In the genomic region with DNA sequence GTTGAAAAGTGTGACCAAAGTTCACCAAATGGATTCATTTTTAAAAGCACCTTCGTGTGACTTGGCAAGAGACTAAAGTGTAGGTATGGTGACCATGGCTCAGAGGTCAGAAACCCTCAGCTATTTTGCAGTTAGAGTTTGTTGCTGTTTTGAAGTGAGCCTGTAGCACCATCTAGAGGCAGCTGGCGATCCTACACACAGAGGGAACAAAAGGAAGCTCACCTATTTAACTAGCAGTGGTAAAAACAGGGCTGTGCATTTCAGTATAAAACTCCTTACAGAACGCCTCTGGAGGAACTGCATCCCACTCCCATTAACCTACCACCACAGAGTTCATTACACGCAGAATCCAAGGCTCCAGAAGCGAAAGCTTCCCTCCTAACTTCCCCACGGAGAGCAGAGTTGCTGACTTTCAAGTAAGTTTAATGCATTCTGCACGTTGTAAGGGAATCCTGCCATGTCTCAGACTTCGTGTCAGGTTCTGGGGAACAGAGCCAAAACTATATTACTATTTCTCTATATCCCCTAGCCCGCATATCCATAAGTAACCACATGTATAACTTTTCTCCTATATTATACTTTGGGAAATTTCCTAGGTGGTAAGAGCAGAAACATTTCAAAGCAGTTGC, we compare ENCODE assay signal across 8 mouse cellular contexts.
DNase-seq lines count a peak whose midpoint lies in the region; ATAC-seq and TF ChIP-seq lines count a peak whose summit lies in the region.

No protein-coding gene starts in this region.

- peak; percentile 92 for TF ChIP-seq CTCF in forebrain, postnatal 0 days (IDR thresholded peaks at IDR 0.05; ENCODE audit: low read depth)
- peak; percentile 90 for TF ChIP-seq CTCF in left cerebral cortex, adult 2 months (IDR thresholded peaks at IDR 0.05)

- 27% methylated on average over 9 of the region's 9 CpGs for WGBS in heart, embryonic 10.5 days
- 18% methylated on average over 9 of the region's 9 CpGs for WGBS in forebrain, postnatal 0 days
- WGBS in intestine, embryonic 15.5 days = 21% methylated on average over 9 of the region's 9 CpGs
- WGBS in midbrain, embryonic 15.5 days = 22% methylated on average over 9 of the region's 9 CpGs

- no peaks in the 10 kb centered on the region for H3K9me3 ChIP-seq in heart, embryonic 10.5 days
- H3K9me3 ChIP-seq in forebrain, postnatal 0 days (ENCODE audit: low read length) = no peaks in the 10 kb centered on the region
- H3K9me3 ChIP-seq in intestine, embryonic 15.5 days = no peaks in the 10 kb centered on the region
- no peaks in the 10 kb centered on the region for H3K9me3 ChIP-seq in midbrain, embryonic 15.5 days

- H3K4me3 ChIP-seq in heart, embryonic 10.5 days = no peak overlapping the region
- H3K4me3 ChIP-seq in forebrain, postnatal 0 days (ENCODE audit: low read depth, low read length) = 0 out of 2 replicates have a peak overlapping the region, but pooled peaks have one; percentile 11
- H3K4me3 ChIP-seq in intestine, embryonic 15.5 days (replicated peaks) = no peak overlapping the region
- H3K4me3 ChIP-seq in left cerebral cortex, adult 2 months = no peak overlapping the region
- H3K4me3 ChIP-seq in midbrain, embryonic 15.5 days = peak overlapping the region; percentile 24

- peak overlapping the region; percentile 18; the same call in 1 of the 2 replicates for H3K9ac ChIP-seq in forebrain, postnatal 0 days
- no peak overlapping the region for H3K9ac ChIP-seq in intestine, embryonic 15.5 days
- H3K9ac ChIP-seq in midbrain, embryonic 15.5 days = no peak overlapping the region

- H3K27ac ChIP-seq in heart, embryonic 10.5 days = no peak overlapping the region
- H3K27ac ChIP-seq in forebrain, postnatal 0 days (ENCODE audit: low read depth, low read length) = no peak overlapping the region
- no peak overlapping the region for H3K27ac ChIP-seq in intestine, embryonic 15.5 days
- H3K27ac ChIP-seq in left cerebral cortex, adult 2 months = no peak overlapping the region
- no peak overlapping the region for H3K27ac ChIP-seq in midbrain, embryonic 15.5 days

- no peaks in the 10 kb centered on the region for H3K4me1 ChIP-seq in heart, embryonic 10.5 days
- H3K4me1 ChIP-seq in forebrain, postnatal 0 days (ENCODE audit: insufficient read depth) = no peaks in the 10 kb centered on the region
- H3K4me1 ChIP-seq in intestine, embryonic 15.5 days (replicated peaks) = no peaks in the 10 kb centered on the region
- no peaks in the 10 kb centered on the region for H3K4me1 ChIP-seq in midbrain, embryonic 15.5 days

- H3K36me3 ChIP-seq in heart, embryonic 10.5 days = no peaks in the 10 kb centered on the region
- no peaks in the 10 kb centered on the region for H3K36me3 ChIP-seq in forebrain, postnatal 0 days (ENCODE audit: insufficient read depth)
- H3K36me3 ChIP-seq in intestine, embryonic 15.5 days = no peaks in the 10 kb centered on the region
- H3K36me3 ChIP-seq in midbrain, embryonic 15.5 days (replicated peaks) = no peaks in the 10 kb centered on the region

- H3K4me2 ChIP-seq in forebrain, postnatal 0 days (ENCODE audit: low read depth) = peak overlapping the region; percentile 42
- 0 out of 2 replicates have a peak overlapping the region, but pooled peaks have one; percentile 20 for H3K4me2 ChIP-seq in intestine, embryonic 15.5 days (replicated peaks)
- peak overlapping the region; percentile 39 for H3K4me2 ChIP-seq in midbrain, embryonic 15.5 days

- DNase-seq in heart, embryonic 10.5 days (ENCODE audit: low spot score) = peak; percentile 76
- DNase-seq in heart, adult 9 months (ENCODE audit: low spot score in 2 of 2) = no peak
- peak; percentile 30 to 58 for DNase-seq in cerebellum, adult 18-20 months
- peak; percentile 81 for DNase-seq in forebrain, postnatal 0 days
- peak; percentile 57 to 74 for DNase-seq in left cerebral cortex, adult 2 months (ENCODE audit: extremely low spot score in 1 of 2, low spot score in 2 of 2)
- peak; percentile 3 for DNase-seq in urinary bladder, postnatal 14 days (ENCODE audit: low spot score)

- no peaks in the 10 kb centered on the region for H3K27me3 ChIP-seq in heart, embryonic 10.5 days (ENCODE audit: insufficient read depth, poor library complexity, severe bottlenecking)
- H3K27me3 ChIP-seq in forebrain, postnatal 0 days (ENCODE audit: insufficient read depth, low read length) = no peaks in the 10 kb centered on the region
- H3K27me3 ChIP-seq in intestine, embryonic 15.5 days (replicated peaks) = no peaks in the 10 kb centered on the region
- H3K27me3 ChIP-seq in midbrain, embryonic 15.5 days (replicated peaks) = no peaks in the 10 kb centered on the region

- intact Hi-C loops in left cerebral cortex, adult 2 months (cut with DNase I) = loop anchor here (2.0 to 5.0 kb wide), 2 partner anchors 1168 to 1351 kb away; no protein-coding TSS in a partner anchor

- ATAC-seq in forebrain, postnatal 0 days = peak; percentile 59; the same call in 1 of the 2 replicates
- peak; percentile 77 for ATAC-seq in intestine, embryonic 15.5 days
- ATAC-seq in midbrain, embryonic 15.5 days (replicated peaks) = peak; percentile 39; the same call in 1 of the 2 replicates

Comparison
In these comparisons a context has a peak if more than half of its experiments do, and no peak if none do; other contexts are left out.
1. DNase-seq: peak in heart, embryonic 10.5 days (single experiment), cerebellum, adult 18-20 months (2 of 2), forebrain, postnatal 0 days (single experiment), left cerebral cortex, adult 2 months (2 of 2) and urinary bladder, postnatal 14 days (single experiment); none in heart, adult 9 months (0 of 2).
2. H3K4me3 ChIP-seq: peak in forebrain, postnatal 0 days (single experiment) and midbrain, embryonic 15.5 days (single experiment); none in heart, embryonic 10.5 days (single experiment), intestine, embryonic 15.5 days (single experiment) and left cerebral cortex, adult 2 months (single experiment).
3. Peak in every context shown above with its lines, with median percentiles within 50 percentile points of each other: ATAC-seq and H3K4me2 ChIP-seq.